Mouse (Mus musculus) urinary bladder, postnatal 36 days (tissue): ENCODE measurements around the gene Ccdc151.

Experiments
- DNase-seq, 2 experiments: peaks; one replicate each; pipeline ENCODE4 v3.0.0; 2022; ENCODE audit warnings: low spot score in 2 of 2, mixed read lengths in 1 of 2

The Ccdc151 gene

DNA sequence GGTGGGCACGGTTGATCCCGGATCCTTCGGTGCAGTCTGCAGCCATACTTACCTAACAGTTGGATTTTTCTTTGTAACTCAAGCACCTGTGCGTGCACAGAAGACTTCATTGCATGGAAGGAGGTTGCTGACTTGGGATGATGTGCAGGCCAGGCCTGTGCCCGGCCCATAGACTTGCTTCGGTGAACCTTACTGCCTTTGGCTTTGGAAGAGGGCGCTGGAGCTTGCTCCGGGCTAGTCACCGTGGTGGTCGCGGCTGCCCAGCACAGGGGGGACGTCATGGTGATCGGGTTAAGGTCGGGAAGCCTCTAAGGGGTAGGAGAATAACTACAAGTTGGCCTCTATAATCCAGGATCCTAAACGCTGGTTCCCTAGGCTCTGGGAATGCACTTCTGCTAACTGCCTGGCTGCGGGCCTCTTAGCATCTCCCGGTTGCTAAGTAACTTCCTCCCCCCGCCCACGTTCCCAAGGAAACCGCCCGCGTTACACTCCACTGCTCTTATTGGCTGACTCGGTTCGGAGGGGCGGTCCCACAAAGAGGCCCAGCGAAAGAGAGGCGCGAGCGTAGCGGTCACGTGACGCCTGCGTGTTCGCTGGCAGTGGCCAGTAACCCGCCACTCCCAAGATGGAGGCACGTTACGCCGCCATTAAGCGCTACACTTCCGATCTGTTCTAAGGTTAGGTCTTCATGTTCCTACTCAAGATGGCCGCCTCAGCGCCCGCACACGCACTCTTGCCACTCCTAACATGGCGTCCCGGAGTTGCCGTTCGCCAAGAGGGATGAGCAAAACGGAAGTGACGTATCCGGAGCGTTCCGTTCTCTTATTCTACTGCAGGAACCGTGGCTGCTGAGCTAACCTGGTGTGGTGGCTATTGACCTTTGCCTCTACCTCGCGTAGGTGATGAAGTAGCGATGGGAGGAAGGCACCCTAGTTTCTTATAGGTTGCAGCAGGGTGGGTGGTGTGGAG lies at the start of gene Ccdc151, which contains the start of gene Prkcsh:
TSS of gene Ccdc151 (minus strand) at position 441 of the 969 bp plus-strand sequence.
TSS of gene Prkcsh (plus strand) at position 613 of the 969 bp plus-strand sequence.
- DNase-seq, result peak; percentile 97 to 99

DNA sequence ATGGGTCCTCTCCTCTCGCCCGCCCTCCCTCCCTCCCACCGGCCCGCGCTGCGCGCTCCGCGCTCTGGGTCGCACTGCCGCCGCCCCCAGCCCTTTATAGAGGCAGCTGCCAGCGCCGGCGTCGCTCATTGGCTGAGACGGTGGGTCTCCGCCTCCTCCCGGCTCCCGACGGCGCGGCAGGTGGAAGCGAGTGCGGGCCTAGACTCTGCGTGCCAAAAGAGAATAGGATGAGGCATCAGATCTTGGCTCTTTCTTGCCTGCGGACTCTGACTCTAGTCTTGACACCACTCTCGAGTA lies 49.5 kb upstream of the Ccdc151 start, which contains the start of gene Elavl3:
TSS of gene Elavl3 (minus strand) at position 66 of the 297 bp plus-strand sequence.
- no peak for DNase-seq

DNA sequence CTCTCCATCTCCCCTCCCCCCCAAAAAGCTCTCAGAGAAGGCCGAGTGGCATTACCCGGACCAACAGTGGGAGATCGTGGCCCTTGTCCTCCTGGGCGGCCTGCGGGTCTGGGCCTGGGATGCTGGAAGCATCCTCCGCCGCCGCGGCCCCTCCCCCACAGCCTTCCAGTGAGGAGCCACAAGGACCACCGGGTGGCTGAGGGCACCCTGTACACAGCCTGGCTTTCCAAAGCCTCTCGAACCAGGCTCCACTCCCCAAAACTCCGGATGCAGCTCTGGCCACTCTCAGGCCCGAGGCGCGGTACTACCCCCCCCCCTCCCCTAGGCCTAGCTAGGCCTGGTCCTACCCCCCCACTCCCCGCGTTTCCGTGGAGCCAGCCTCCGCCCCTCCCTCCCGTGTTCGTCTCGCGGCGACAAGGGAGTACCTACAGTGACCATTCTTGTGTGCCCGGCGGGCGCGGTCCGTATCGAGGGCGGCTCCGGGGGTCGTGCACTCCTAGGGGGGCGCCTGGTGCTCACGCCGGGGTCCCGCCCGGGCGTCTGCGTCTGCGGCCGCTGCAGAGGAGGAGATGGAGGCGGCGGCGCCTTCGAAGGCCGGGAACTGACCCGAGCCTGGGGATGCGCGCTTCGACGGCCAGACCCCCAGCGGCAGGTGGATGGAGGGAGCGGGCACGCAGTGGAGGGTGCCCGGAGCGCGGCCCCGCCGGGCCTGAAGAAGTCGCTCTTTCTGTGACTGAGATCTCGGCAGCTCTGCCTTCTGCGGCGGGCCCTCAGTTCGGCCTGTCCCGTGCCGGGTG lies 48.9 kb upstream of the Ccdc151 start:
- DNase-seq, result no peak

- peak; percentile 15 to 28 for DNase-seq
Observed at GRCm38 (mm10) chr9:22050351-22050889, 48.0 kb upstream of the Ccdc151 start.

DNA sequence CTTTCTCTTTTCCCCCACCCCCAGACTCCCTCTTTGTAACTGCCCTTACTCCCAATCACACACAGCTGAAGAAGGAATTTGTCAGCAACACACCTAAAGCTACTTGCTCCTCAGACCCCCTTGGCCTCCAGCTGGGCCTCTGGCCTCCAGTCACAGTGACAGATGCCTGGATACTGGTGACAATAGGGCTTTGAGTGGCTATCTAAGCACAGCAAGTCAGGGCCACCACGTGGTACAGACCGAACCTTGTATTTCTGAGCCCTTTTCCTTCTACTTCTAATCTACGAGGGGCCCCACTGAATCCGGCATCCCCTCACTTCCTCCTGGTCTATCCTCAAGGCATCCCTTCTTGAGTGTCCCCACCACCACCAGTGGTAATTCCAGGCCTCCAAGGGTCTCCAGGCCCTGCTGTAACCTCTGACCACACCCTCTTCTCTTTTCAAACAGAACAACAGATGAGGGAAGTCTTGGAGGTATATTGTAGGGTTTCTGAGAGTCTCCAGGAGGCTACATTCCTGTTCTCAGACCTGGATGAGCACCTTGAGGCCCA lies 47.4 kb upstream of the Ccdc151 start:
- DNase-seq, result no peak

DNA sequence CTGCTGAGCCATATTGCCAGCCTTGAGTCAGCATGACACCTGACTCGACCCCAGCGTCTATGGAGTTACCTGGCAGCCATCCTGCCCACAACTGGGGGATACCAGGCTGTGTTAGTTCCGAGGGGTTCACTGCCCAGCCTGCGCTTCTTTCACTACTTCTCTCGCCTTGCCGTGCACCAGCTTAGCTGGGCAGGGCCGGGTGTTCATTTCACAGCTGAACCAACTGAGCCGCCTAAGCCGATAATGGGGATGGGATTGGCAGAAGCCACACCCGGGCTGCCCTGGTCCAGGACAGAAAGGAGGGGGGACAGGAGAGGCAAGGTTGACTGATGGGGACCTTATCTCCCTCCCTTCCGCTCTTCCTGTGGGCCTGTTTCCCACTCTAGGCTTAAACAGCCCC lies 46.9 kb upstream of the Ccdc151 start:
- DNase-seq, result no peak

DNA sequence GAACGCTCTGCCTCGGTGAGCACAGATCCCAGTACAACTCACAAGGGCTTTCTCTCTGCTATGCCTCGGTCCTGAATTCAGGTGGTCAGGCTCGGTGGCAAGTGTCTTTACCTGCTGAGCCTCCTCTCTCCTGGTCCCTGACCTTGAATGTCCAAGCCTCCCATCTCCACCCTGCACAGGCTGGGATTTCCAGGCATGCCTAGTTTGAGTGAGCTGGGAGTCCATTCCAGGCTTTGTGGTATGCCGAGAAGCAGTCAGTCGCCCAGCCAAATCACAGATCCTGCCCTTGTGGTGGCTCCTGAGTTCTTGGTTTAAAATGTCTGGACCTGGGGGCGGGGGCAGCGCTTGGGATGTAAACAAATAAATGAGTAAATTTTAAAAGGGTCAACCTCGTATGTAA lies 44.9 kb upstream of the Ccdc151 start:
- no peak for DNase-seq

DNA sequence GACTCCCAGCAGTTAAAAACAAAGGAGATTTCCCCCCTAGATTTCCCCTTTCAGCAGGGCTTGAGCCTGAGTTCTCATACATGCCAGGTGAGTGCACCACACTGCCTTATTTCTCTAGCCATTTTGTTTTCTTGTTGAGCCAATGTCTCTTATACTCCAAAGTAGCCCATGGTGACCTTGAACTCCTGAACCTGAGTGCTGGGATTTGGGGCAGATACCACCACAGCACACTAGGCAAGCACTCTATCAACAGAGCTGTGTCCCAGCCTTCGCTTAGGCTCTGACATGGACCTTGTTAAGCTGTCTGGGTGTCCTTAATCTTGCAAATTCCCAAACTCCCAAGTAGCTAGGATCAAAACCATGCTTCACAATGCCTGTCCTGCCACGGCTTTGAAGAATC lies 39.4 kb upstream of the Ccdc151 start:
- no peak for DNase-seq

GRCm38 (mm10) chr9:22037826-22038225 lies 35.4 kb upstream of the Ccdc151 start:
- DNase-seq, result no peak

DNA sequence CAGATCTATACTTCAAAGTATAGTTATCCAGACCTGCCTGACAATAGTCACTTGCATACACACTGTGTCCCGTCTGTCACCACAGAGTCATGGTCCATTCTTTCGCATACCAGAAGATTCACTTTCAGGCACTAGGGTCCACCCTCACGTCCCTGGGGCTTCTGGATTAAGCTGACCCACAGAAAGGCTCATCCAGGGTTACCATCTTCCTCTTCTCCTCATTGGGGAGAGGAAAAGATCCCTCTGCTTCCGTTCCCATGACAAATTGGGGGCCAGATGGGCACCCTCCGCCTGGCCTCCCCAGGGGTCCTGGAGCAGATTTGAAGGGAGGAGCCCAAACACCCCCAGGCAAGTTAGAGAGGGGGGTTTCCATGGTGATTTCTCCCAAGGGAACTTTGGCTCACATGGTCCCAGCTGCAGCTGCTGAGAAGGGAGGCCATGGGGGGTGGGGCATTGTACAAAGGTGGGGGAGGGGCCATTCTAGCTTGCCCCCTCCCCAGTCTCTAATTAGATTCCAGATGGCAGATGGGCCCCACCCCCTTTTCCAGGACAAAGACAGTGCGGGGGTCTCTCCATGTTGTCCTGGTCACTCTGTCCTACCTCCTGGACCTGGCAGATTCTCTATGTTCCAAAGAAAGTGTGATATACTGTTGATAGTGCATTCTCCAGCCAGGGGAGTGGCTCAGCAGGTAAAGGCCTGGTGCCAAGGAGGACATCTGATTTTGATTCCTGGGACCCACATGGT lies 33.0 kb upstream of the Ccdc151 start:
- no peak for DNase-seq

GRCm38 (mm10) chr9:22030386-22030785 lies 28.0 kb upstream of the Ccdc151 start:
- no peak for DNase-seq

- no peak for DNase-seq
Observed at GRCm38 (mm10) chr9:22028467-22028866, 26.0 kb upstream of the Ccdc151 start.

GRCm38 (mm10) chr9:22024592-22024991 lies 22.2 kb upstream of the Ccdc151 start:
- no peak for DNase-seq

DNA sequence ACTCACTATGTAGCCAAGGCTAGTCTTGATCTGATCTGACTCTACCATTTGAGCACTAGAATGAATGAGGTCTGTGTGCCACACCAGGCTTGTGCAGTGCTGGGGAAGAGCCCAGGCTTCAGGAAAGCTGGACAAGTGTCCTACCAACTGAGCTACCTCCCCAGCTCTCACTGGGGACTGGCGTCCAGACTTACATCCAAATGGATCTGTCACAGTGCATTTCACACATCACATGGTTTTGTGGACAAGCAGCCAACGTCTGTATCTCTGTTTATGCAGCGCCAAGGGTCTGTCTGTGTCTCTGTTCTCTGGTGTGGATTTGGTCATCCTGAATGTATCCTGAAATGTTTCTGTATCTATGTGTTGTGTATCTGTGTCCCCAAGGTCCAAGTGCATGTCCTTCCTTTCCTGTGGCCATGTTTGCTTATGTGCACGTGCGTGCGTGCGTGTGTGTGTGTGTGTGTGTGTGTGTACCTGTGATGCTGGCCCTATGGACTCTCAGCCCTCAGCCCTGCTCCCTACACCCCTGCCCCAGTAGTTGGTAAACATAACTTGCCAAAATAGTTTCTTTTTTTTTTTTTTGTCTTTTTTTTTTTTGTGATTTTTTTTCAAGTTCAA lies 14.9 kb upstream of the Ccdc151 start:
- no peak for DNase-seq

DNA sequence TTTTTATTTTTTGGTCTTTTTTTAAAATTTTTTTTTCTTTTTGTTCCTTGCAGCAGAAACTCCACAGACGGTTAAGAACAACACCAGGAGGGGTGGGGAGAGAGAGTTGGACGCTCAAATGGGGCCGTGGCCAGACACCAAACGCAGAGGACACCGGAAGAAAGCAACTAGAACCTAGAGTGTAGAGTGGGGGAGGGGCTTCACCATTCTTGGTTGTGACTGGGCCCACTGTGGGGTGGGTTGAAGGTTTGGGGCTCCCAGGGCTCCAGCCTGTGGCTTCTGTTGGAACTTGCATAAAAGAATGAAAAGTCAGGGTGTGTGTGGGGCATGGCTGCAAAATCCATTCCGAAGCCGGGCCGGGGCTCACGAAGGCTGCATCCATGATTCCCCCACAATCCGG lies 13.8 kb upstream of the Ccdc151 start:
- DNase-seq, result no peak

DNA sequence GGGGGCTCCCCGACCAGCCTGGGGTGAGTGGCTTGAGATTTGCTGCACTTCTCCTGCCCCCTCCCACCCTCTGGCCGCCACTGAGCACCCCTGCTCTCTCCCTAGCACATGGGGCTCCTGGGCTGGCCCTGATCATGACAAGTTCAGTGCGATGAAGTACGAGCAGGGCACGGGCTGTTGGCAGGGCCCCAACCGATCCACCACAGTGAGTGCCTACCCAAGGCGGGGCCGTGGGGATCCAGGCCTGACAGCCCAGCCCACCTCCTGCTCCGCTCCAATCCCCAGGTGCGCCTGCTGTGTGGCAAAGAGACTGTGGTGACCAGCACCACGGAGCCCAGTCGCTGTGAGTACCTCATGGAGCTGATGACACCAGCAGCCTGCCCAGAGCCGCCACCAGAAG lies 10.3 kb upstream of the Ccdc151 start:
- no peak for DNase-seq

DNA sequence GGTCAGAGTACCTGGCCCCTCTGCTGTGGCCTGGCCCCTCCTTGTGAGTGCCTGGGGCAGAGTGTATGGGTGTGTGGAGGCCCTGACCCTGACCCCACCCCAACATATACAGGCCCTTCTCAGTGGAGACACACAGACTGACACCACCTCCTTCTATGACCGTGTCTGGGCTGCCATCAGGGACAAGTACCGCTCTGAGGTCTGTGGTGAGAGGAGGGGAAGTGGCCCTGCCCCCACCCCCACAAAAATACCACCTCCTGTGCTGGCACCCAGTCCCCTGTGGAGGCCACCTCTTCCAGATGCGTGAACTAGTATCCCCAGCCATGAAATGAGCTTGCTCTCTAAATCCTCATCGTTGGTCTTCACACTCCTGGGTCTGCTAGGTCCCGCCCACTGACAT lies 8.6 kb upstream of the Ccdc151 start:
- DNase-seq, result no peak

- DNase-seq, result no peak
Observed at GRCm38 (mm10) chr9:22004546-22004945, 2.1 kb upstream of the Ccdc151 start.

DNA sequence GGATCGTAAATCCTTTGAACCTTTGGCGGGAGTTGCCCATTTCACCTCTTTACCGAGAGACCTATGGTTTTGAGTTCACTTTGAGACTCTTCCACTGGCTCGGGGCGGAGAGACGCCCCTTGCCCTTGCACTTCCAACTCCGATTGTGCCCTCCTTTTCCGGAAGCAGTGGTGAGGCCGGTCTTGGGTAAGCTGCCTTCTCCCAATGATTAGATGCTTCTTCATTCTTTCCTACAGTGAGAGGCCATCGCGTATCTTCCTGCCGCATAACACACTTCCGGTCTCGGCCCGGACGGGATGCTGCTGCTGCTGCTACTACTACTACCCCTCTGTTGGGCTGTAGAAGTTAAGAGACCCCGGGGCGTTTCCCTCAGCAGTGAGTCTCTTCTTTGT lies 725 bp upstream of the Ccdc151 start:
- DNase-seq, result peak in 1 of 2 experiments; percentile 19

GRCm38 (mm10) chr9:22001633-22002032 lies 801 bp downstream of the Ccdc151 start:
- no peak for DNase-seq

- DNase-seq, result no peak
Observed at GRCm38 (mm10) chr9:22000296-22000695, 2.1 kb downstream of the Ccdc151 start.
